Mouse (Mus musculus) neural tube, postnatal 0 days (tissue): Measurements from ENCODE around the gene Nfyc. TPM values are rescaled to one million over a fixed set of nuclear protein-coding genes. Genes with fewer than 3 reads are reported as not detected.

Experiments used
- microRNA counts: library from miRNA; unstranded; fragments of <30 nt; microRNA quantifications from one replicate; lab custom pipeline; 2015
- microRNA-seq: library from miRNA; unstranded; fragments of <30 nt; microRNA quantifications from one replicate; pipeline ENCODE4, GENCODE M21; 2016
- polyA plus RNA-seq: library from polyadenylated mRNA; unstranded; fragments of >200 nt; fragmentation: Nextera tagmentation; extraction: Ambion mirVana; gene quantifications from 2 replicates; pipeline ENCODE4 v1.2.1, GENCODE M21; 2015

Gene Nfyc
- polyA plus RNA-seq, result 66.7 and 74.0 TPM in 2 replicates

GRCm38 (mm10) chr4:120831472-120831871 is at the start of gene Nfyc:
TSS of gene Nfyc (minus strand) at chr4:120831572.

GRCm38 (mm10) chr4:120854588-120855319 is 23.4 kb upstream of the Nfyc start, which contains the start of gene Rims3:
TSS of gene Rims3 (plus strand) at chr4:120854816.

GRCm38 (mm10) chr4:120747941-120748866 is 83.2 kb downstream of the Nfyc start, which contains the start of gene Kcnq4:
TSS of gene Kcnq4 (minus strand) at chr4:120748612.

MicroRNA genes within 50 kb of the gene (microRNA counts, 519-probe panel; counts per million panel counts)
- microRNA mmu-miR-30e (lab: Ali Mortazavi, UCI), result 4,528 counts per million, percentile 49 among the panel's probes with 10 or more counts

Small RNA genes lying within 50 kb of the gene (microRNA-seq; reads per million reads assigned to microRNA genes)
- gene Gm23936 (not detected), gene Mir30c-1 (42.9 reads per million, percentile 35 among the genes with 10 or more reads in this experiment), gene Mir30e (not detected), gene Mir30f (not detected)

Other genes with a start within 250 kb of the Nfyc start
- gene Gm8439, start 242.8 kb downstream of the Nfyc start, polyA plus RNA-seq, result not detected in 2 replicates
- gene Cited4, start 165.0 kb downstream of the Nfyc start, polyA plus RNA-seq, result 6.4 and 9.2 TPM in 2 replicates
- 4.1 and 5.0 TPM in 2 replicates for gene Kcnq4, start 83.0 kb downstream of the Nfyc start, polyA plus RNA-seq
- 24.6 and 27.8 TPM in 2 replicates for gene Rims3, start 23.2 kb upstream of the Nfyc start, polyA plus RNA-seq
- gene Exo5, start 93.4 kb upstream of the Nfyc start, polyA plus RNA-seq, result 15.0 and 17.8 TPM in 2 replicates
- 5.0 and 5.7 TPM in 2 replicates for gene Zfp69, start 120.1 kb upstream of the Nfyc start, polyA plus RNA-seq
- gene Smap2, start 185.7 kb upstream of the Nfyc start, polyA plus RNA-seq, result 49.8 and 52.9 TPM in 2 replicates
- 29.6 and 29.7 TPM in 2 replicates for gene Col9a2, start 207.8 kb upstream of the Nfyc start, polyA plus RNA-seq